Mouse (Mus musculus) embryonic facial prominence, embryonic 14.5 days (tissue): ENCODE data around the gene Myom1. TPM values are rescaled to one million over a fixed set of nuclear protein-coding genes. Genes with fewer than 3 reads are reported as not detected.

ENCODE experiments used
- ATAC-seq: fragments of 200-750 bp; cut with Nextera tagmentation; 2 replicates; pipeline ENCODE4 v1.8.0; 2017; ENCODE audit warnings: low read depth, moderate number of reproducible peaks, moderate TSS enrichment
- DNase-seq: peaks from one replicate; pipeline ENCODE4 v3.0.0-alpha.2; 2015; ENCODE audit warnings: low spot score
- H3K27ac ChIP-seq: fragments of 300-500 bp; sonication (generic); replicated peaks from 2 replicates; pipeline ENCODE4 v1.5.1; 2014; ENCODE audit warnings: low read depth, mild to moderate bottlenecking, low read length, moderate library complexity
- H3K27me3 ChIP-seq: fragments of 300-500 bp; sonication (generic); replicated peaks from 2 replicates; pipeline ENCODE4 v1.6.1; 2014; ENCODE audit warnings: low read length; ENCODE audit not compliant: control insufficient read depth, insufficient read depth
- H3K36me3 ChIP-seq: fragments of 300-500 bp; sonication (generic); 2 replicates; pipeline ENCODE4 v1.6.1; 2014; ENCODE audit warnings: low read length, mixed read lengths; ENCODE audit not compliant: control insufficient read depth, insufficient read depth
- H3K4me1 ChIP-seq: fragments of 300-500 bp; sonication (generic); 2 replicates; pipeline ENCODE4 v1.6.1; 2014; ENCODE audit warnings: antibody characterized with exemption, low read length; ENCODE audit not compliant: control insufficient read depth, insufficient read depth
- H3K4me2 ChIP-seq: fragments of 300-500 bp; sonication (generic); 2 replicates; pipeline ENCODE4 v1.6.1; 2014; ENCODE audit warnings: low read depth, mild to moderate bottlenecking, low read length, moderate library complexity, mixed read lengths
- H3K4me3 ChIP-seq: fragments of 300-500 bp; sonication (generic); 2 replicates; pipeline ENCODE4 v1.5.1; 2014; ENCODE audit warnings: low read depth, mild to moderate bottlenecking, low read length
- H3K9ac ChIP-seq: fragments of 300-500 bp; sonication (generic); 2 replicates; pipeline ENCODE4 v1.6.1; 2014; ENCODE audit warnings: low read depth, mild to moderate bottlenecking, low read length, moderate library complexity, mixed read lengths
- H3K9me3 ChIP-seq: fragments of 300-500 bp; sonication (generic); 2 replicates; pipeline ENCODE4 v1.6.1; 2016; ENCODE audit warnings: low read length; ENCODE audit not compliant: control insufficient read depth
- WGBS: fragments of 180-500 bp; shearing (Covaris S2); extraction: QIAGEN DNeasy Blood & Tissue Kit; methylation state at CpG from one replicate; pipeline ENCODE4 v1.1.7; 2014; 5-methylcytosine and 5-hydroxymethylcytosine counted together
- polyA plus RNA-seq: library from polyadenylated mRNA; unstranded; fragments of >200 nt; fragmentation: Nextera tagmentation; extraction: Ambion mirVana; gene quantifications from 2 replicates; pipeline ENCODE4 v1.2.1, GENCODE M21; 2014

The Myom1 gene
- polyA plus RNA-seq, 1 experiment from 2014 or later, result 61.5 TPM

- Histone ChIP-seq H3K9ac (peak overlapping the region; percentile 85), H3K4me2 (peak overlapping the region; percentile 79), H3K27ac (0 out of 2 replicates have a peak overlapping the region, but pooled peaks have one; percentile 93), H3K9me3 (no peaks in the 10 kb centered on the region), H3K4me1 (peaks cover 16% of the 10 kb centered on the region), H3K27me3 (no peaks in the 10 kb centered on the region), H3K36me3 (peaks cover 41% of the 10 kb centered on the region), H3K4me3 (peak overlapping the region; percentile 94)
- no peak for ATAC-seq
- 52% methylated on average over 8 of the region's 8 CpGs for WGBS
- no peak for DNase-seq
Observed at GRCm38 (mm10) chr17:70989430-70989829, 13.0 kb upstream of the Myom1 start.

- Histone ChIP-seq H3K27me3 (no peaks in the 10 kb centered on the region), H3K9me3 (no peaks in the 10 kb centered on the region), H3K4me2 (peak overlapping the region; percentile 79), H3K4me3 (peak overlapping the region; percentile 94), H3K9ac (peak overlapping the region; percentile 85), H3K4me1 (peaks cover 16% of the 10 kb centered on the region), H3K36me3 (peaks cover 46% of the 10 kb centered on the region), H3K27ac (peak overlapping the region; percentile 93)
- WGBS, result 1% methylated on average over 24 of the region's 24 CpGs
- DNase-seq (peak; percentile 63), ATAC-seq (peak; percentile 53)
Observed at GRCm38 (mm10) chr17:70989991-70990390, 12.4 kb upstream of the Myom1 start.

- Histone ChIP-seq H3K27me3 (no peaks in the 10 kb centered on the region), H3K27ac (peak overlapping the region; percentile 93), H3K36me3 (peaks cover 47% of the 10 kb centered on the region), H3K4me1 (peaks cover 16% of the 10 kb centered on the region), H3K9me3 (no peaks in the 10 kb centered on the region), H3K4me2 (peak overlapping the region; percentile 79), H3K9ac (peak overlapping the region; percentile 85), H3K4me3 (peak overlapping the region; percentile 94)
- DNase-seq (peak; percentile 88), ATAC-seq (peak; percentile 91)
- WGBS, result under 1% methylated on average over 38 of the region's 70 CpGs
Observed at GRCm38 (mm10) chr17:70990403-70991303, 11.8 kb upstream of the Myom1 start.

- H3K4me2 ChIP-seq, result no peak overlapping the region
- no peaks in the 10 kb centered on the region for H3K9me3 ChIP-seq
- H3K4me3 ChIP-seq, result no peak overlapping the region
- peak overlapping the region; percentile 93 for H3K27ac ChIP-seq
- H3K4me1 ChIP-seq, result peaks cover 16% of the 10 kb centered on the region
- peak overlapping the region; percentile 85; the same call in 1 of the 2 replicates for H3K9ac ChIP-seq
- 81% methylated on average over 16 of the region's 16 CpGs for WGBS
- no peaks in the 10 kb centered on the region for H3K27me3 ChIP-seq
- ATAC-seq (no peak), DNase-seq (no peak)
- H3K36me3 ChIP-seq, result peaks cover 50% of the 10 kb centered on the region
Observed at GRCm38 (mm10) chr17:70991706-70992625, 10.5 kb upstream of the Myom1 start.

DNA sequence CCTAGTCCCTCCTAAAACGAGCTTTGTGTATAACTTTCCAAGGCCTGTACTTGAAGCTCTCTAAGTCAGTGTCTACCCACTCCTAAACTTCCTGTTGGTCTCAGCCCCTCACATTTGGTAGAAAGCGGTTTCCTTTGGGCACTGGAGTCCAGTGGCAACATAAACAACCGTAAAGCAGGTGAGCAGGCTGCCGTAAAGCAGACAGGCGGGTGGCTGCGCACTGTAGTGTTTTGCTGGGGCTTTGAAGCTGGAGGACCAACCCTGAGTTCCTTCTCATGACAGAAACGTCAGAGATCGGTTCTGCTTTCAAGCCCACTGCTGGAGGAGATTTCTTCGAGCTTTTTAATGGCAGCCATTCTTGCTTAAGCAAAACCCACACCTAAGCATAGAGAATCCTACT is 9.8 kb upstream of the Myom1 start:
- H3K36me3 ChIP-seq, result peaks cover 49% of the 10 kb centered on the region

GRCm38 (mm10) chr17:70993385-70993807 is 9.0 kb upstream of the Myom1 start:
- peaks cover 21% of the 10 kb centered on the region for H3K4me1 ChIP-seq
- no peak overlapping the region for H3K9ac ChIP-seq
- DNase-seq (peak; percentile 74), ATAC-seq (peak; percentile 16; the same call in 1 of the 2 replicates)
- H3K27me3 ChIP-seq, result no peaks in the 10 kb centered on the region
- H3K4me3 ChIP-seq, result no peak overlapping the region
- H3K36me3 ChIP-seq, result peaks cover 49% of the 10 kb centered on the region
- H3K4me2 ChIP-seq, result no peak overlapping the region
- no peak overlapping the region; the same call in 1 of the 2 replicates for H3K27ac ChIP-seq
- 44% methylated on average over 3 of the region's 3 CpGs for WGBS
- no peaks in the 10 kb centered on the region for H3K9me3 ChIP-seq

More for the DNA sequence above, 9.8 kb upstream of the Myom1 start:
- DNase-seq (no peak), ATAC-seq (no peak)
- H3K27ac ChIP-seq, result no peak overlapping the region; the same call in 1 of the 2 replicates
- H3K9me3 ChIP-seq, result no peaks in the 10 kb centered on the region
- WGBS, result 85% methylated on average over 9 of the region's 9 CpGs
- no peak overlapping the region for H3K9ac ChIP-seq
- no peak overlapping the region for H3K4me3 ChIP-seq
- H3K27me3 ChIP-seq, result no peaks in the 10 kb centered on the region
- no peak overlapping the region for H3K4me2 ChIP-seq
- H3K4me1 ChIP-seq, result peaks cover 16% of the 10 kb centered on the region

- H3K4me1 ChIP-seq, result peaks cover 22% of the 10 kb centered on the region
- ATAC-seq, result no peak
- no peaks in the 10 kb centered on the region for H3K9me3 ChIP-seq
- DNase-seq, result no peak
- H3K27ac ChIP-seq, result no peak overlapping the region
- H3K4me3 ChIP-seq, result no peak overlapping the region
- WGBS, result 90% methylated on average over 6 of the region's 6 CpGs
- H3K36me3 ChIP-seq, result peaks cover 49% of the 10 kb centered on the region
- H3K4me2 ChIP-seq, result no peak overlapping the region
- no peaks in the 10 kb centered on the region for H3K27me3 ChIP-seq
- no peak overlapping the region for H3K9ac ChIP-seq
Observed at GRCm38 (mm10) chr17:70994671-70995070, 7.8 kb upstream of the Myom1 start.

DNA sequence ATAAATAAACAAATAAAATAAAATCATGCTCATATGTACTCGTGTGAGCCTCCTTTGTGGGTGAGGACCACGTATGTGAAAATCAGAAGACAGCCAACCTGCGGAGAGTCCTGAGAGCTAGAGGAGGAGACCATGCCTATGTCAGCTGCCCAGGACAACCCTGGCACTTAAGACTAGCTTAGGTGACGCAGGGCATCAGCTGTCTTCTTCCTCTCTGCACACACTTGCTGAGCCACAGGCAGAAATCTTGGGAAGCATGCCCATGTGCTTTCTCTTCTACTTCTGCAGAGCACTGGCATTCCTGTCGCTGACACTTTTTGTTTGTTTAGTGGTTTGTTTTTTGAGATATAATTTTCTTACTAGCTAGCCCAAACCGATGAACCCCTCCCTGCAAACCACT is 6.9 kb upstream of the Myom1 start:
- Histone ChIP-seq H3K4me1 (peaks cover 27% of the 10 kb centered on the region), H3K4me2 (no peak overlapping the region), H3K27ac (no peak overlapping the region), H3K4me3 (no peak overlapping the region), H3K27me3 (no peaks in the 10 kb centered on the region), H3K36me3 (peaks cover 49% of the 10 kb centered on the region), H3K9me3 (no peaks in the 10 kb centered on the region), H3K9ac (no peak overlapping the region)
- 88% methylated on average over 6 of the region's 6 CpGs for WGBS
- no peak for ATAC-seq
- DNase-seq, result no peak
